Mouse (Mus musculus) bone marrow macrophage, adult 2 months (primary cell): ENCODE measurements around the gene Pfkm. TPM values are rescaled to one million over a fixed set of nuclear protein-coding genes. Genes with fewer than 3 reads are reported as not detected.
A peak's percentile ranks its signal among the peaks of the same experiment; 100 is the strongest.

Source experiments
- H3K27ac ChIP-seq: 2 replicates; pipeline ENCODE4 v1.5.1; 2012; ENCODE audit warnings: low read depth, low read length; ENCODE audit not compliant: insufficient read depth
- H3K4me1 ChIP-seq: 2 replicates; pipeline ENCODE4 v1.6.1; 2012; ENCODE audit warnings: low read length; ENCODE audit not compliant: control insufficient read depth, insufficient read depth
- H3K4me3 ChIP-seq: 2 replicates; pipeline ENCODE4 v1.5.1; 2012; ENCODE audit warnings: mild to moderate bottlenecking, low read length, moderate library complexity; ENCODE audit not compliant: insufficient read depth
- CTCF ChIP-seq: IDR thresholded peaks from 2 replicates; pipeline ENCODE4 v1.5.1; 2012; ENCODE audit warnings: low read depth, mild to moderate bottlenecking, low read length, moderate library complexity
- POLR2A ChIP-seq: IDR thresholded peaks from 2 replicates; pipeline ENCODE4 v1.6.1; 2012; ENCODE audit warnings: mild to moderate bottlenecking, low read depth, low read length, borderline replicate concordance
- polyA plus RNA-seq: library from polyadenylated mRNA; stranded (reverse); fragments of >200 nt; gene quantifications from 2 replicates; pipeline ENCODE4 v1.2.4, GENCODE M21; 2012; ENCODE audit not compliant: missing spikeins, insufficient read depth, insufficient read length

The Pfkm gene
- 11.0 and 13.1 TPM in 2 replicates for polyA plus RNA-seq

GRCm38 (mm10) chr15:98092372-98093120 lies at the start of gene Pfkm:
Gene Pfkm, plus strand, starts transcription at chr15:98092589.
- H3K4me3 ChIP-seq = peak within 1 kb of the TSS; percentile 86
- TF ChIP-seq CTCF (no peak), POLR2A (no peak)
- peaks cover 8% of the 10 kb centered on the region for H3K4me1 ChIP-seq
- H3K27ac ChIP-seq = peak within 1 kb of the TSS; percentile 90

- no peak overlapping the region for H3K27ac ChIP-seq
- no peak overlapping the region for H3K4me3 ChIP-seq
- TF ChIP-seq POLR2A (no peak), CTCF (no peak)
- H3K4me1 ChIP-seq = no peaks in the 10 kb centered on the region
Observed at GRCm38 (mm10) chr15:98043967-98044366, 48.4 kb upstream of the Pfkm start.

GRCm38 (mm10) chr15:98044387-98044786 lies 48.0 kb upstream of the Pfkm start:
- Histone ChIP-seq H3K4me1 (no peaks in the 10 kb centered on the region), H3K4me3 (no peak overlapping the region), H3K27ac (no peak overlapping the region)
- TF ChIP-seq POLR2A = no peak
- no peak for TF ChIP-seq CTCF

- Histone ChIP-seq H3K4me3 (no peak overlapping the region), H3K4me1 (no peaks in the 10 kb centered on the region), H3K27ac (no peak overlapping the region)
- TF ChIP-seq CTCF = no peak
- no peak for TF ChIP-seq POLR2A
Observed at GRCm38 (mm10) chr15:98048918-98049700, 43.3 kb upstream of the Pfkm start.

GRCm38 (mm10) chr15:98051685-98052084 lies 40.7 kb upstream of the Pfkm start:
- no peak overlapping the region for H3K27ac ChIP-seq
- TF ChIP-seq POLR2A (no peak), CTCF (no peak)
- H3K4me1 ChIP-seq = no peaks in the 10 kb centered on the region
- no peak overlapping the region for H3K4me3 ChIP-seq

GRCm38 (mm10) chr15:98055246-98055645 lies 37.1 kb upstream of the Pfkm start:
- peak; percentile 56; the same call in 1 of the 2 replicates for TF ChIP-seq CTCF
- TF ChIP-seq POLR2A = no peak
- Histone ChIP-seq H3K27ac (no peak overlapping the region), H3K4me3 (no peak overlapping the region), H3K4me1 (no peaks in the 10 kb centered on the region)

- Histone ChIP-seq H3K4me1 (no peaks in the 10 kb centered on the region), H3K27ac (no peak overlapping the region), H3K4me3 (no peak overlapping the region)
- no peak for TF ChIP-seq POLR2A
- no peak for TF ChIP-seq CTCF
Observed at GRCm38 (mm10) chr15:98065881-98066280, 26.5 kb upstream of the Pfkm start.

GRCm38 (mm10) chr15:98066602-98067001 lies 25.8 kb upstream of the Pfkm start:
- Histone ChIP-seq H3K27ac (no peak overlapping the region), H3K4me1 (no peaks in the 10 kb centered on the region), H3K4me3 (no peak overlapping the region)
- TF ChIP-seq CTCF (no peak), POLR2A (no peak)

- TF ChIP-seq POLR2A (no peak), CTCF (no peak)
- Histone ChIP-seq H3K27ac (no peak overlapping the region), H3K4me1 (no peaks in the 10 kb centered on the region), H3K4me3 (no peak overlapping the region)
Observed at GRCm38 (mm10) chr15:98067492-98067891, 24.9 kb upstream of the Pfkm start.

- no peaks in the 10 kb centered on the region for H3K4me1 ChIP-seq
- no peak overlapping the region for H3K27ac ChIP-seq
- H3K4me3 ChIP-seq = no peak overlapping the region
- TF ChIP-seq POLR2A = no peak
- no peak for TF ChIP-seq CTCF
Observed at GRCm38 (mm10) chr15:98068506-98068905, 23.9 kb upstream of the Pfkm start.
